Mouse (Mus musculus): ENCODE data around the gene Cmbl.

Gene Cmbl

DNA sequence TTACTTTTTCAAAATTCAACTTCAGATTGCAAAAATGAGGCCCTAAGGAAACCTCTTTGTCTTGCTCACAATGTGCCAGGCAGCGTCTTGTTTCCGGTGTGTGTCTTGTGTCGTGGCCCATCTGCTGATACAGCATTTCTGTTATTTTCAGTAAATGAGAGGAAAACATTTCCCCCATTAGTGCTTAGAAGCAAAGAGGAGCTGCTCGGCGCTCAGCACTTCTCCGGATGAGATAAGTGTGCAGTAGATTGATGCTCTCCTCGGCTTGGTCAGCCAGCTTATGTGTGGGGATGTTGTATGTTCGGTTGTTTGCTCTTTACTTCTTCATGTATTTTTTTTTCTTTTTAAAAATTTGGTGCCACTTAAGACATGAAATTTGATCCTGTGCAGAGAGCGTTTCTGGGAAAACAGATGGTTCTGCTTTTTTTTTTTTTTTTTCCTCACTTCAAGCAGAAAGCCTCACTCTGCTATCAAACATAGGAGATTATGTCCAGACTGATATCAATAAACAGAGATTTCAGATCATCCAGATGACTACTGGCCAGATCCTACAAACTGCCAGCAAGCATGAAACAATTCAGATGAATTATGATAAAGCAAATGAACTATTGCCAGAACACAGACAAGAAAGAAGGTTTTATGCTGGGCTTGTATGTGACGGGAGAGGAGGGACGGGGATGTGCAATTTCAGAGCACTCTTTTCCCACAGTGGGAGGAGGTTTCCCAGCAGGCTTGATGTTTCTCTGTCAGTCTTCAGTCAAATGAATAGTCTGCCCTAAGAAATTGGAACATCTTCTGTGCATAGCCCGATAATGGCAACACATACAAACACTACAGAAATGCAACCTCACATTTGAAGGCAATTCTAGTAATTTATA, 62.3 kb downstream of the Cmbl start:
- no peak for DNase-seq (ENCODE audit: low read depth, low spot score)

DNA sequence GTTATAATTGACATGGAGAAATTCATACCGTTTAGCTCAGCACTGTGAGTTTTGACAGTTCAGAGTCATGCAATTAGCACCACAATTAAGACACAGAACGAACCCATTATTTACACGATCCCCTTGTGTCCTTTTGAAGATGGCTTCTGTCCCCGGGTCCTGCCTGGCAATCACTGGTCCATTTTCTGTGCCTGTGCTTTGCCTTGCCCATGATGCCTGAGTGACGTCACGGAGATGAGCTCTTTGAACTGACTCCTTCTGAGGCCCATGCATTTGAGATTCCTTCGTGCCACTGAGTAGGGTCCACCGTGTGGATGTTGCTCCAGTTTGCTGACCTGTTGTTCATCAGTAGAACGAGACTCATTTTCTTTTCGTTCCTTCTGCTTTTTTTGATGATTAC, 63.0 kb downstream of the Cmbl start:
- DNase-seq (ENCODE audit: low read depth, low spot score) = no peak

DNA sequence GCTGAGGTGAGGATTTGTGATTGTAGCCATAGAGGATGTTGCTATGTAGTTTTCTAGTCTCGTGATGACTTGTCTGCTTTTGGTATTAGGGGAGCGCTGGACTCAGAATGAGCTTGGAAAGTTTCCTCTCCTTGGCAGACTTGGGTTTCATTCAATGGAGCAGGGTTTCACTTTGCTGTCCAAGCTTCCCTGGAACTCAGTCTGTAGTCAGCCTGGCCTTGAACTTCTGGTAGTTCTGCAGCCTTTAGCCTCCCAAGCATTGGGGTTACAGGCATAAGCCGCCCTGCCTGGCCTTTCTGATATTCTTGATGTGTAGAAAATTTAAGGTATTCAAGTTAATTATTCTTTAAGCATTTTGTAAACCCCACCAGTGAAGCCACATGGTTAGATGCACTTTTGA, 64.4 kb downstream of the Cmbl start:
- DNase-seq (ENCODE audit: low read depth, low spot score) = no peak

DNA sequence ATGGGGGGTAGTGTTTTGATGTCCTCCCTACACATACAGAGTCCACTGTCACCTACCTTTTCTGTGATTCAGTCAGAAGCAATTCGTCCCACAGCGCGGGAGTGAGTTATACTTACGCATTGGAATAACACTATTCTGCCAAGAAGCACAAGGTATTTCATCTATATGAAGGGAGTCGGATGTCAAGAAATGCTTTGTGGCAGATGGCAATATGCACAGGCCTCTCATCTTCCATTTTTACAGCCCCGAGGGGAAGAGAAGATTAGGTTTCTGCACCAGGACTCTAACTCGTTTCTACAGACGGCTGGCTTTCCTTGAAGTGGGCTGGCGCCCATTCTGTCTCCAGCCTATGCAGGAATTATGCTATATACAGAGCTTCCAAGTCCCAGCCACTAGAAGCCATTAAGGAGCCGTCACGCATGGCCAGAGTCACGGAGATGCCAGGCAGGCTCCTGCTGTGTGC, 66.2 kb downstream of the Cmbl start:
- no peak for DNase-seq (ENCODE audit: low read depth, low spot score)

DNA sequence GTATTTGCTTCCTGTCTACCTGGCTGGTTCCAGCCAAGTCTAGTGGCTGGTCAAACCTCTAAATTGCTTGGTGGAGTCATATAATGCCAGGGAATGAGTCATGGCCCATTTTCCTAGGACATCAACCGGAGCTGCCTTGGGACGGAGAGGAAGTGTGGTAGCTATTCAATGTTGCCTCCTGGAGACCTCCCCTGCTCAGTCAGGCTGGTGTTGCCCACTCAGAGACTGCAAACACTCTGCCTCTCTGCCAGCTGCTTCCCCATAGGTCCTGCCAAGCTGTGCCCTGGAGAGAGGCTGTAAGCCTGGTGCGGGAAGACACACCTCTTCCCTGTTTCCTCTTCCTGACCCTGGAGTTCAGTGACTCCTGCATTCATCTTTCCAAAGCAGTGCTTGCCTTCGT, 67.3 kb downstream of the Cmbl start:
- no peak for DNase-seq (ENCODE audit: low read depth, low spot score)

DNA sequence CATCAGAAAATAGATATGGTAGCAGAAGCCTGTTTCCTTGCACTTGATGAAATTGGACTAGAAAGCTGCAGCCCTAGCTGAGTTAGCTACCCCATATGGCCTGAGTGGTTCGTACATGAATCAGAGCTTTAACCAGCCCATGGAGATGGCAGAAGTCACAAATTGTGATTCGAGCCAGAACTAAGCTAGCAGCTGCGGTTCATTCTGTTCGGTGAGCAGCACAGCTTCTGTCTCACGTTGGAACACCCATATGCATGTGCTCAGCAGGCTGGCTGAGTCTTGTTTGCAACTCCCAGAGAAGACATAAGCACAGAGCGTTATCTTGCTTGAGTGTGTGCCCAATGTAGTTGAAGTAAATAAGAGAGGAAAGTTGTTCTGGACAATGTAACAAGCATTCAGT, 69.4 kb downstream of the Cmbl start:
- DNase-seq (ENCODE audit: low read depth, low spot score) = no peak

DNA sequence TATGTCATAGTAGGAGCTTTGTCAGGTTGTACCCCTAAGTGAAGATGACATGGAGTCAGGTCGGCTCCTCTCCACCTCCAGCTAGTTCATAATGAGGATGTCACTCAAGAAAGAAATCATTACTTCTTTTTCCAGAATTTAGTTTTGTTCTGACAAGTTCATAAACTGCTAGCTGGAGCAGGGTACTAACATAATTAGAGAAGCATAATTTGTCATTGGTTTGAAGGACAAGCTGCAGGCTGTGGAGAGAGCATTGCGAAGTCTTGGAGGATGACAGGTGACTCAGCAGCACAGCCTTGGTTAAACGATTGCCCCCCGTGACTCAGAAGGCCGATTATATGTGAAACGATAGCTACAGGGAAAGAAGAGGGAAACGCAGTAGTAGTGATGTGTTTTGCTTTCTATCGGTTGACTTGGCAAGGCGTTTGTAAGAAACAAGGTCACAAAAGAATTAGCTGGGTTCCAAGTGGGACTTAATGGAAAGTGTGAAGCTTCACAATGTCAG, 71.0 kb downstream of the Cmbl start:
- DNase-seq (ENCODE audit: low read depth, low spot score) = no peak
